Comparison of ENCODE assay signal across 12 mouse cellular contexts in the genomic region with DNA sequence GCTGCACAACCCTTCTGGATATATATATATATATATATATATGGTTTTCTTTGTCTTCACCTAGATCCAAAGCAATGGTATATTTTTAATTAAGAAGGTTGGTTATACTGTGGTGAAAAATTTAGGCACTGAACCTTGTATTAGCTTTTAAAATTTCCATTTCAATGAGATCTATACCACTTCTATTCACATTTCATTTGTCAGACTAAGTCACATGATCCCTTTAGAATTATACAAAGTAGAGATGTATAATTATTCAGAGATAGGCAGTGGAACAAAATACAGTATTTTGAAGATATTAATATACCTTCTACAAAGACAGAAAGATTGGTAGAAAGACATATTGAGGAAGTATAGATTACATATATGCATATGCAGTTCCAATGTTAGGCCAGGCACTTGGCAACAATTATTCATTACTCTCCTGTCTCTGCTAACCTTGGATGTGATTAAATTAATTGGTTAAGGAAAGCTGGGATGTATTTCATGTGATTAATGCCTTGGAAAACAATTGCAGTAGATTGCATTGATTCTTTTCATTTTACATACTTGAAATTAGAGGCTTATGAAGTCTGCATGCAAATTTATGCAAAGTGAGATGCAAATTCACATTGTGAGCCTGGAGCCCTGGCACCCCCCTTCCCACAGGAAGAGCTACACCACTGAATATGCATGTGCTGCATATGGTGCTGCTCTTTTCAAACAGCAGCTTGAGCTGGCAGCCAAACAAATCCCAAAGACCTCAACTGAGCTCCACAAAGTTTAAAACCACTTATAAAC.
DNase-seq lines count a peak whose midpoint lies in the region; ATAC-seq lines count a peak whose summit lies in the region.
"Had no signal": no experiment of that assay in that cellular context is flagged by ENCODE, and none has a peak within 500 bp of the region (broad histone marks: within the 10 kb centered on the region; RNA-seq: fewer than 3 reads in every experiment).

No protein-coding gene starts in this region.

- H3K27ac ChIP-seq in neural tube, embryonic 12.5 days = no peak overlapping the region
- H3K27ac ChIP-seq: gastrocnemius, adult 2 months had no signal

- peaks cover 5% of the 10 kb centered on the region; the same call in 1 of the 2 replicates for H3K4me1 ChIP-seq in neural tube, embryonic 12.5 days

- intact Hi-C loops in heart, postnatal 36 days (cut with DNase I) = no loop called here

- ATAC-seq in neural tube, embryonic 12.5 days (ENCODE audit: low FRiP score, low read depth) = peak; percentile 96
- ATAC-seq in erythroid progenitor cell, adult 5-6 weeks (replicated peaks; ENCODE audit: low FRiP score, poor library complexity, severe bottlenecking) = no peak
- ATAC-seq: activated CD4-positive, CD25-positive, alpha-beta regulatory T cell, adult 4 months; lung, postnatal 0 days had no signal

- H3K9ac ChIP-seq in neural tube, embryonic 12.5 days = no peak overlapping the region

- no peak overlapping the region for H3K4me3 ChIP-seq in neural tube, embryonic 12.5 days
- H3K4me3 ChIP-seq: gastrocnemius, adult 2 months had no signal

- no peak overlapping the region for H3K4me2 ChIP-seq in neural tube, embryonic 12.5 days (replicated peaks)

- peak; percentile 76 for DNase-seq in brain, embryonic 18.5 days (ENCODE audit: low read depth, low spot score)
- DNase-seq in frontal cortex, postnatal 14 days (ENCODE audit: low spot score in 2 of 2) = peak; percentile 38
- peak; percentile 32 for DNase-seq in left cerebral cortex, adult 11 months (ENCODE audit: low spot score)
- DNase-seq in heart, postnatal 36 days = no peak
- DNase-seq in spleen, adult 18-20 months = no peak
- DNase-seq in kidney, postnatal 36 days = no peak
- DNase-seq: cerebellum, adult 2 months; gastrocnemius, adult 2 months had no signal

- H3K9me3 ChIP-seq in neural tube, embryonic 12.5 days = no peaks in the 10 kb centered on the region

- H3K36me3 ChIP-seq in neural tube, embryonic 12.5 days = no peaks in the 10 kb centered on the region

- H3K27me3 ChIP-seq in neural tube, embryonic 12.5 days (replicated peaks) = no peaks in the 10 kb centered on the region

Comparison
In these comparisons a context has a peak if more than half of its experiments do, and no peak if none do; other contexts are left out.
1. DNase-seq: peak in brain, embryonic 18.5 days (single experiment), frontal cortex, postnatal 14 days (2 of 2) and left cerebral cortex, adult 11 months (single experiment); none in heart, postnatal 36 days (0 of 2), spleen, adult 18-20 months (0 of 2) and kidney, postnatal 36 days (0 of 2).